Mouse (Mus musculus): ENCODE results near the gene Iqgap2.

GRCm38 (mm10) chr13:95578016-95578697 is 313.6 kb downstream of the Iqgap2 start:
- no peak for TF ChIP-seq POLR2A (IDR thresholded peaks at IDR 0.05; ENCODE audit: insufficient read depth, low read depth, low read length)
- no peak for TF ChIP-seq EP300 (IDR thresholded peaks at IDR 0.05; ENCODE audit: insufficient read depth, low read depth, low read length)
- no peak for TF ChIP-seq CTCF (IDR thresholded peaks at IDR 0.05)

All from heart, adult 2 months (tissue).